Mouse (Mus musculus): ENCODE data around the gene G6pc3.
"Not testable (repeated sequence)": the region's sequence is repeated elsewhere in the genome, so short reads cannot be mapped to it uniquely, and the experiment has no call there.

G6pc3 gene

DNA sequence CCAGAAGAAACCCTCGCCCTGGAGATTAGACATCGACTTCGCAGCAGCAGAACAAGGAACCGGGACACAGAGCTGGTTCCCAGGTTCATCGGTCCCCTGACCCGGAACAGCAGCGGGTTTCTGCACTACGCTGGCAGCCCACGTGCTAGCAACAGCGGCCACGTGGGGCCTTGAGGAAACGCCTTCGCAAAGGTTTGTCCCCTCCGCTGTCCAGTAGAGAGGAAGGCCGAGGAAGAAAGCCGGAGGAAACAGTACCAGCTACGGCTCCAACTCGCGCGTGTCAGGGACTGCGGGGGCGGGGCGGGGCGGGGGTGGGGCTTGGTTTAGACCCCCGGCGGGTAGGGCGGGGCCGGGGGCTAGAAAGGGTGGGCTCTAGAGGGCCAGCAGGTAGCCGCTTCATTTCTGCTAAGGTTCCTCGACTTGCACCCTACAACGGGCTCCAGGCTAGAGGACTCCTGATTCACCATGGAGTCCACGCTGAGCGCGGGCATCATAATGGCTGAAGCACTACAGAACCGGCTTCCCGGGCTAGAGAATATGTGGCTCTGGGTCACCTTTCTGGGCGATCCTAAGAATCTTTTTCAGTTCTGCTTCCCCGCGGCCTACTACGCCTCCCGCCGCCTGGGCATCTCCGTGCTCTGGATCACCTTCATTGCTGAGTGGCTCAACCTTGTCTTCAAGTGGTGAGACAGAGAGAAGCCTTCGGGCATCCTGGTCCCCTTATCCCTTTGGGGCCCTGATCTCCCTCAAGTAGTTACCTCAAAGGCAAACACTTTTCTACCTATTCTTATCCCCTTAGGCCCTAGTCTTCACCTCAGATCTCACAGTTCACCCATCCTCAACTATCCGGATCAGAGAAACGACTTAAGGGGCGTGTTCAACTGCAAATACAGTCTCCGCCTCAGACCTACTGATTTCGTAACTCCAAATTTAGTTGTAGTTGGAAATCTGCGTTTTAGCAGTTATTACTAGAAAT, at the start of gene G6pc3:
Gene G6pc3, plus strand, starts transcription at position 160 of the 976 bp plus-strand sequence.
- peak; percentile 91 for DNase-seq (ENCODE audit: low spot score)

GRCm38 (mm10) chr11:102140508-102140907, 48.9 kb upstream of the G6pc3 start:
- peak; percentile 63 for DNase-seq (ENCODE audit: low spot score)

- no peak for DNase-seq (ENCODE audit: low spot score)
These were observed 47.1 kb upstream of the G6pc3 start for GRCm38 (mm10) chr11:102142355-102142754.

DNA sequence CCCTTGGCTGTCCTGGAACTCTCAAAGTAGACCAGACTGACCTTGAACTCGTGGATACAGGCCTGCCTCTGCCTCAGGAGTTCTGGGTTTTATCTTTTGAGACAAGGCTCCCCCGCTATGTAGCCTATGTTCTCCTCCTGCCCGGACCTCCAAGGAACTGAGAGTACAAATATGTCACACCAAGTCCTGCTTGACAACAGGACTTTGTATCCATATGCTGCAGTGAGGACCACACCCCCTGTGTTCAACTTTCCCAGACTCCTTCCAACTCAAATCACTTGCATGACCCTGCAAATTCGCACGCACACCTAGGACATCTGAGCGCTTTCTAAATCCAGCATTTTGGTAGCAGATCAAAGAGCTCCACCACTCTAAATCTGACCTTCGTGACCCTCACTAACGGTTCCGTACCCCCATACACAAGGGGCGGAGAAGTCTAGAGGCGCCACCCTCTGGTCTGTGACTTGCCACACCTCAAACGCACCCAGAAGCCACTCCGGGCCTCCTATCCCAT, 44.4 kb upstream of the G6pc3 start:
- no peak for DNase-seq (ENCODE audit: low spot score)

GRCm38 (mm10) chr11:102145471-102146001, 43.9 kb upstream of the G6pc3 start, which contains the start of gene Nags:
Gene Nags (plus strand): TSS chr11:102145513.
- DNase-seq (ENCODE audit: low spot score) = no peak

GRCm38 (mm10) chr11:102146005-102146404, 43.4 kb upstream of the G6pc3 start:
- DNase-seq (ENCODE audit: low spot score) = no peak

DNA sequence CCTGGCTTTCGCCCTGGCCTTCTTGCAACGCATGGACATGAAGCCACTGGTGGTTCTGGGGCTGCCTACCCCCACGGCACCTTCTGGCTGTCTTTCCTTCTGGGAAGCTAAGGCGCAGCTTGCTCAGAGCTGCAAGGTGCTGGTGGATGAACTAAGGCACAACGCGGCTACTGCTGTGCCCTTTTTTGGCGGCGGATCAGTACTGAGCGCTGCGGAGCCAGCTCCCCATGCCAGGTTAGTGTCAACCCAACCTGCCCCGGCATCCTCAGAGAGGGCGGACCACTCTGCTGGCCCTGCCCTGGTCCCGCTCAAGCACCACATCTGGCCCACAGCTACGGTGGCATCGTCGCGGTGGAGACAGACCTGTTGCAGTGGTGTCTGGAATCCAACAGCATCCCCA, 42.9 kb upstream of the G6pc3 start:
- no peak for DNase-seq (ENCODE audit: low spot score)

DNA sequence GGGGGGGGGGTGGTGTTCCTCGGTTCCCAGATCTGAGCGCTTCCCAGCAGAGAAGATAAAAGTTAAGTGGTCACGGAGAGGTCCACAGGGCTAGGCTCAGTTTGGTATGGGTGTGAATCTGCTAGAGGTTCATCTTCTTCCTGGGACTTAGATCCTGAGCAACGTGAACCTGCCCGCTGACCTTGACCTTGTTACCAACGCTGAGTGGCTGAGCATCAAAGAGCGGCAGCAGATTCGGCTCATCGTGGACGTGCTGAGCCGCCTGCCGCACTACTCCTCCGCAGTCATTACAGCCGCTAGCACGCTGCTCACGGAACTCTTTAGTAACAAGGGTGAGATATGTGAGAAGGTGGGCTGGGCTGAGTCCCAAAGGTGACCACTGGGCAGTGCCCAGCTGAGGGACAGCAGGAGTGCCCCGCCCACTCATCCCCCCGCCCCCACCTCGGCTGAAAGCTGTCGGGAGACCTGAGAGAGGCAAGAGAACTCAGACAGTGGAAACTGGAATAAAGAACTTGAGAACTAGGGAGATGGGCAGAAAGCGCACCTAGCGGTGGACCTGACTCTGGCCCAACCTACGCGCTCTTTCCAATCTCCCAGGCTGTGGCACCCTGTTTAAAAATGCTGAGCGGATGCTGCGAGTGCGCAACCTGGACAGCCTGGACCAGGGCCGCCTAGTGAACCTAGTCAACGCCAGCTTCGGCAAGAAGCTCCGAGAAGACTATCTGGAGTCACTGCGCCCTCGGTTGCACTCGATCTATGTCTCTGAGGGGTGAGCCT, 42.0 kb upstream of the G6pc3 start:
- no peak for DNase-seq (ENCODE audit: low spot score)

DNA sequence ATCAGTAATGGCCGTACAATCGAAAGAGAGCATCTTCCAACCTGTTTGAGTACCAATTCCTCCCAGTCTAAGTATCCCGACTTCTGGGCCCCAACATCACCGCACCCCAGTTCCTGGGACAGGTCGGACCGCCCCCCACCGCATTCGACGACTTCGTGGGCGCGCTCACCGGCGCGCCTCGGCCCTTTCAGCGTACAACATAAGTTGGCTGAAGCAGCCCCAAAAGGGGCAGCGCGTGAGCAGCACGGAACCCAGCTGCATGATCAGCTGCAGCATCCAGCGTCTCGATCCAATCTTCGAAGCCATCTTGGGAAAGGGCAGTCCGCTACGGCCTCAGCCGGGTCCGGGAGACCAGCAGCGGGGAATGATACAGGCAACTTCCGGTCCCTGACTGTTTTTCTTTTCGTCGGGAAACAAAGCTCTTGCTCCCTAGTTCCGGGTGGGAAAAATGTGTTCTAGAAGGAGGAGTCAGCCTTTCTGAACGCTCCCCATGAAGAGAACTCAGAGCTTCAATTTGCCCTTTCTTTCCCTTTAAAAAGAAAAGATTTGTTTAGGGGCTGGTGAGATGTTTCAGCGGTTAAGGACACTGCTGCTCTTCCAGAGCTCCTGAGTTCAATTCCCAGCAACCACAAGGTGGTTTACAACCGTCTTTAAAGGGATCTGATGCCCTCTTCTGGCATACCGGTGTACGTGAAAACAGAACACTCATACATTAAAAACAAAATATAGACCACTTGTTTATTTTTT, 33.2 kb upstream of the G6pc3 start, which contains the start of gene Tmem101:
Gene Tmem101, minus strand, starts transcription at position 366 of the 747 bp plus-strand sequence.
- DNase-seq (ENCODE audit: low spot score) = peak; percentile 91

GRCm38 (mm10) chr11:102156786-102157089, 32.7 kb upstream of the G6pc3 start:
- no peak for DNase-seq (ENCODE audit: low spot score)

GRCm38 (mm10) chr11:102158024-102158423, 31.4 kb upstream of the G6pc3 start:
- DNase-seq (ENCODE audit: low spot score) = not testable (repeated sequence)

DNA sequence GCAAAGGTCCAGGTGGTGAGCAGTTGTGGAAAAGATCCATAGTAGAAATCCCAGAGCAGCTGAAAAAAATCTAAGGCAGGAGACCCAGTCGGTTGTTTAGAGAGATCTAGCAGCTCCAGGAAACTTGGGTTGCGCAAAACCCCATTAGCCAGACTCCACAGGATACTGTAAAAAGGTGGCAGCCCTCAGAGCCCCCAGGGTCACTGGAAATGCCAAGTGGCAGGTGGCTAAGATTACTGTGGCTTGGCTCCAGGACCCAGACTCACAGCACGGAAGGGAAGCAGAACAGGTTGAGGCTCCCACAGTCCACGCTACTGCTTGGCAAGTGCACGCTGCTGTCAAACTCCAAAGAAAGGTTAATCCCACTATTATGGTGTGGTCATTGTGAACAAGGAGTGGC, 29.6 kb upstream of the G6pc3 start:
- DNase-seq (ENCODE audit: low spot score) = no peak

GRCm38 (mm10) chr11:102165971-102166722, 23.3 kb upstream of the G6pc3 start:
- DNase-seq (ENCODE audit: low spot score) = no peak

DNA sequence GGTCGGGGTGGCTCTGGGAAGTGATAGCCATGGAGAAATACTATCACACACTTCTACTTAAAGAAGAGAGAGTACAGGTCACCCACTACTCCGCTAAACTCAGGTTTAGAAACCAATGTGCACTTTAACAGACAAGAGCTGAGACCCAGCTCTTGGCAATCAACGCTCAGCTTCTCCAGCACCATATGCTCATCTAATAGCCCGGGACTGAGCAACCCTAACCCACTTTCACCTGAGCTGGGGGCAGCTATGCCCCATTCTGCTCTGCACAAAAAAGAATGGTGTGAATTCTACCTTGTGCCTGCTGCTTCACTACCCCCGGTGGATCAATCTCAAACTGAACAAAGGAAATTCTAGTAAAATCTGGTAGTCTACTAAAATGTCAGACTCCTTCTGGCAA, 21.9 kb upstream of the G6pc3 start:
- no peak for DNase-seq (ENCODE audit: low spot score)

DNA sequence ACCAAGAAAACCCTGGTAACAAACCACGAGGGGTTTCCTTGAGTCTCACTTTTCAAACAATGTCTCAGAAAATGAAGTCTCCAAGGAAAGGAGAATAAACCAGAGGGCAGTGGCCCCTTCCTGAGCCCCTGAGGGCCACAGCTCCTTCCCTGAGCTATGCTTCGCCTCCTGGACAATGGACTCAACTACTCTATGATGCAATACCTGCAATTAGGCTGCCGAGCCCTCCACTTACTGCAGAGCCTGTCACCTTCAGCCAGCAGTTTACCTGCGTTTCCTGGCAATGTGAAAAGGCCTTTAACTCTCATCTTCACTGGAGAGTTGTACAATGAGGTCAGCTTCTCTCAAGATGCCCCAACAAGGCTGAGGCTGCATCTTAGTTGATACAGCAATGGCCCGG, 20.7 kb upstream of the G6pc3 start:
- no peak for DNase-seq (ENCODE audit: low spot score)

GRCm38 (mm10) chr11:102179836-102180235, 9.6 kb upstream of the G6pc3 start:
- no peak for DNase-seq (ENCODE audit: low spot score)

DNA sequence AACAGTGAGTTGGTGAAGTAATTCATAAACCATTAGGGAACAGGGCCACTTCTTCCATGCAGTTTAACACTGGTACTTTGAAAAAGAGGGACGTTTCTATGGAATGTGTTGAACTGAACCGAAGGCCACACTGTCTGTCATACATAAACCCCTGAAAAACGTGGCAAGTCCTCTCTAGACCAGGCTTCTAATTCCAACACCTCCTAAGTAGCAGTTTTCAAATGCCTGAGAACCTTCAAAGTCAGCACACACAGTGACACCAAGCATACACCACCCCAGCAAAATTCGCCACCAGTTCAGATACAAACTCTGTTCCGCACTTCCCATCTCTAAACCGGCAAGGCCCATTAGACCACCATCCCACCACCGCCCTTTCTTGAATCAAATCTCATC, 5.2 kb upstream of the G6pc3 start:
- no peak for DNase-seq (ENCODE audit: low spot score)

DNA sequence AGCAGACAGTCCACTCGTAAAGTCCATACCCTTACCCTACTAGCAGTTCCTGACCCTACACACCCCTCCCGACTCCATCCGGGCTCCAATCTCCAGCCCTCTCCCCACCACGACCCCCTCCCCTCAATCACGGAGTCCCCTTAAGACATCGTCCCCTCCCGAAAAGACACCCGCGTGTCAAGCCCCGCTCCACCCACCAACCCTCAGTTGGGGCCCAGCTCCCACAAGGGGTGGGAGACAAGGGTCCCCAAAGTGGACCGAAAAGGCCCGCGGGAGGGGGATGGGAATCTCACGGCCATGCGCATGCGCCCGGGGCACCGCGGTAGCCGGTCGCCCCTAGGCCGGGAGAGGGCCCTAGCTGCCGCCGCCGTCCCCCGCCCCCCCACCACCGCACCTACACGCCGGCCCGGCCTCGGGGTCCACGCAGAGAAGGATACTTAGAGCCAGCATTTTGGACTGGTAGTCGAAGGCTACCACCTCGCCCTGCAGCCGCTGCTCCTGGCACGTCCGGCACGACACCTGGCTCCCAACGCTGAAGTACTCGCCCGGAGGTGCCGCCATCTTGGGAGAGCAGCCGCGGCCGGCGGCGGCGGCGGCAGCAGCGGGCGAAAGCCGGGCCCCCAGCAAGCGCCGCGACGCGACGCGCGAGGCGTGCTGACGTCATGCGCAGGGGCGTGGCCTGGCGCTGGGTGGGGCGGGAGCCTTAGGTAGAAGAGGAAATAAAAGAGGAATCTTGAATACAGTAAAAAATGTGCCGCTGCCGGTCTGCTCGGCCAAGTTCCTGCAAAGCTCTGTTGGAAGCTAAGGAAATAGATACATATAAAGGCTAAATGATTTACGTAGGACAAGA, 4.5 kb upstream of the G6pc3 start, which contains the start of gene Lsm12:
Gene Lsm12, minus strand, starts transcription at position 651 of the 850 bp plus-strand sequence.
- DNase-seq (ENCODE audit: low spot score) = peak; percentile 98

DNA sequence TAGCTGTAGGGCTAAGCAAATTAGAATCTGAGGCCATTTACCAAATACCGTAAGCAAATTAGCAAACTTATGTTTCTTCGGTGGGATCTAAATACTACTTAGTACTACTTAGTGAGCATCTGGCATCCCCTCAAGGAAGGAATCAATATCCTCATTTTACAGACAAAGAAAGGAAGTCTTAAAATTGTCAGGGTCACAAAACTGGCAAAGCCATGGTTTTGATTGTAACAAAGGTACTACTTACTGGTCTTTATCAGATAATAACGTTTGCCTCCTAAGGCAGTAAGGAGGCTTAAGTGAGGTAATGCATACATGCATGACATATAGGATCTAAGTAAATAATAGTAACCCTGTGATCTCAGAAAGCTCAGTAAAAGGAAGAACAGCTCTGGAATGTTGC, 3.7 kb upstream of the G6pc3 start:
- DNase-seq (ENCODE audit: low spot score) = no peak

GRCm38 (mm10) chr11:102186235-102186634, 3.2 kb upstream of the G6pc3 start:
- DNase-seq (ENCODE audit: low spot score) = no peak

Data from urinary bladder, postnatal 14 days (tissue).